Mouse (Mus musculus): ENCODE results near the gene Wdr35. TPM values are rescaled to one million over a fixed set of nuclear protein-coding genes. Genes with fewer than 3 reads are reported as not detected.

The Wdr35 gene
- polyA plus RNA-seq, 1 experiment from 2014 or later: 8.2 TPM

DNA sequence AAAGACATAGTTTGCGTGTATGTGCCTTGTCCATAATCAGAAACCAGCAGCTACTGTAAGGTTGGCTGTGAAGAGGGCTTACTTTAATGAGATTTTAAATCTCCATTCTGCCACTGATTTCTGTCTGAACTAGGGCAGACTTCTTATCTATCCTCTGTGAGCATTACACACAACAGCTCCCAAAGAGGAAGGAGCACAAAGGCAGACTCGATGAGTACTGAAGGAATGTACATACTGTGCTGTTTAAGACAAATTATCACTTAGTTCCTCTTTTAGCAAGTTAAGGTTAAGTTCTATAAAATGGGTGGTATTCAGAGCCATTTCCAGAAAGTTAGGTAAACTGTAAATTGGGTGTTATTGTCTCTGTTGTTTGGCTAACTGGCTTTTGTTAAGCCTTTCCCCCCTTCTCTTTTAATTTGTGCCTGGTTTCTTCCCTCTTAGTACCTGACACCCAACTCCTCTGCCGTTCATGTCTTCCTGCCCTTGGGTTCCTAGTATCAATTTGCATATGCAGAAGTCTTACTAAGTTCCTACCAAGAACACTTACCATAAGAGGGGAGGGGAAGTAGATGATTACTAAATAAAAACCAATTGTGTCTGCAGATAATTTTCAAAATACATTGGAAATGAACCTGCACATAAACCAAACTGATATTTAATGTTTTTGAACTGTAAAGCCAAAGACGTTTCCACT is 31.8 kb upstream of the Wdr35 start:
- H3K9me3 ChIP-seq (ENCODE audit: control insufficient read depth, low read length): no peaks in the 10 kb centered on the region
- H3K9ac ChIP-seq (ENCODE audit: low read depth, low read length): no peak overlapping the region
- no peaks in the 10 kb centered on the region for H3K4me1 ChIP-seq (ENCODE audit: control insufficient read depth, insufficient read depth, low read length)
- no peak overlapping the region for H3K27ac ChIP-seq (ENCODE audit: low read length)
- WGBS: 57% methylated on average over 4 of the region's 4 CpGs
- peaks cover 12% of the 10 kb centered on the region; the same call in 1 of the 2 replicates for H3K36me3 ChIP-seq (ENCODE audit: control insufficient read depth, insufficient read depth, low read length)
- ATAC-seq: no peak
- no peak overlapping the region for H3K4me3 ChIP-seq (ENCODE audit: low read length)
- H3K4me2 ChIP-seq (ENCODE audit: low read depth, low read length): no peak overlapping the region
- no peaks in the 10 kb centered on the region for H3K27me3 ChIP-seq (replicated peaks; ENCODE audit: control insufficient read depth, insufficient read depth, low read length)

DNA sequence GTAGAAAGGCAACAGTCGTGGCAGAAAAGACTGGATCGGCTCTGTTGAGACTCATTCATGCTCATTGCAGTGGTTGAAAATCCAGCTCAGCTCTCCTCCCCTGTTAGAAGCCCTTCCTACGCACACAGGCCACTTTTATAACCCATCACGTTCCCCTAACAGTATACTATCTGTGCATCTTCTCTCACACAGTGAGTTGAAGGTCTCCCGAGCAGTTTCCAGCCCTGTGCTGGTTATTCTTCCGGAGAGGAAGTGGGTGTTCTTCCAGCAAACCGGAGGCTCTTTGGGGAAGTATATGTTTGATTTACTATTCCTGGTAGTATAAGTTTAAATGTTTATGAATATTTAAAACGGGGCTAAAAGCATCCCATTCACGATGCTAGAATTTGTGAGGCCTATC is 26.5 kb upstream of the Wdr35 start:
- ATAC-seq: no peak
- Histone ChIP-seq H3K9ac (ENCODE audit: low read depth, low read length) (no peak overlapping the region; the same call in 1 of the 2 replicates), H3K4me2 (ENCODE audit: low read depth, low read length) (peak overlapping the region; percentile 98), H3K36me3 (ENCODE audit: control insufficient read depth, insufficient read depth, low read length) (no peaks in the 10 kb centered on the region), H3K27ac (ENCODE audit: low read length) (no peak overlapping the region), H3K27me3 (replicated peaks; ENCODE audit: control insufficient read depth, insufficient read depth, low read length) (0 out of 2 replicates have a peak, but pooled peaks cover 7% of the 10 kb centered on the region), H3K4me1 (ENCODE audit: control insufficient read depth, insufficient read depth, low read length) (peaks cover 10% of the 10 kb centered on the region; the same call in 1 of the 2 replicates), H3K4me3 (ENCODE audit: low read length) (peak overlapping the region; percentile 52; the same call in 1 of the 2 replicates), H3K9me3 (ENCODE audit: control insufficient read depth, low read length) (no peaks in the 10 kb centered on the region)
- 49% methylated on average over 9 of the region's 9 CpGs for WGBS

DNA sequence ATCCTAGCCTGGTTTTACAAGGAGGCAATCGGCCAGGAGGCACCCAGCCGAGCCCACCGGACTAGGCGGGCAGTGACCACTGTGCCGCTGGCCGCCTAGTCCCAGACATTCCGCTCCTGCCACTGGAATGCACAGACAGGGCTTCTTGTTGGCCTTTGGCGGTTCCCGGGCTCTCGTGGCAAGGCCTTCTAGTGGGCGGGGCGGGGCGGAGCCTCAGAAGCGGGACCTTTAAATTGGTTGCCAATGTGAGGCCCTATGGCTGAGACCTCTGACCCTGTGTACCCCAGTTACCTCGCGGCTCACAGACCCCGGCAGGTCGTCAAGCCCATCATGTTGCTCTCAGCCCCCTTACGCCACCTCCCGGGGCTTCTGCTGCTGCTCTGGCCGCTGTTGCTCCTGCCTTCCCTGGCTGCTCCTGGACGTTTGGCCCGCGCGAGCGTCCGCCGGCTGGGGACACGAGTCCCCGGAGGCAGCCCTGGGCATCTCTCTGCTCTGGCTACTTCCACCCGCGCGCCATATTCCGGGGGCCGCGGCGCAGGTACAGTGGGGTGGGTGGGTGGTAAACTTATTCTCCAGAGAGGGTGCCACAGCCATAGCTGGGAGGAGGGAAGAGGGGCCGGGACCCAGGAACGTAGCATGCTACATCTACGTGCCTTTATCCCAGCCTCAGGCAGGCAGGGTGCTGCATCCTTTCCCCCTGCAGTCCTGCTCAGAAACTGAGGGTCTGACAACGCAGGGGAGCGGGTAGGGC is 25.8 kb upstream of the Wdr35 start, which contains the start of gene Matn3:
Gene Matn3 (plus strand): TSS at position 216 of the 751 bp plus-strand sequence.
- Histone ChIP-seq H3K36me3 (ENCODE audit: control insufficient read depth, insufficient read depth, low read length) (no peaks in the 10 kb centered on the region), H3K27me3 (replicated peaks; ENCODE audit: control insufficient read depth, insufficient read depth, low read length) (0 out of 2 replicates have a peak, but pooled peaks cover 7% of the 10 kb centered on the region), H3K27ac (ENCODE audit: low read length) (no peak within 1 kb of the TSS), H3K9me3 (ENCODE audit: control insufficient read depth, low read length) (no peaks in the 10 kb centered on the region), H3K9ac (ENCODE audit: low read depth, low read length) (peak within 1 kb of the TSS; percentile 62), H3K4me1 (ENCODE audit: control insufficient read depth, insufficient read depth, low read length) (peaks cover 10% of the 10 kb centered on the region; the same call in 1 of the 2 replicates), H3K4me3 (ENCODE audit: low read length) (peak within 1 kb of the TSS; percentile 52), H3K4me2 (ENCODE audit: low read depth, low read length) (peak within 1 kb of the TSS; percentile 98)
- WGBS: 1% methylated on average over 42 of the region's 42 CpGs
- peak; percentile 78 for ATAC-seq

DNA sequence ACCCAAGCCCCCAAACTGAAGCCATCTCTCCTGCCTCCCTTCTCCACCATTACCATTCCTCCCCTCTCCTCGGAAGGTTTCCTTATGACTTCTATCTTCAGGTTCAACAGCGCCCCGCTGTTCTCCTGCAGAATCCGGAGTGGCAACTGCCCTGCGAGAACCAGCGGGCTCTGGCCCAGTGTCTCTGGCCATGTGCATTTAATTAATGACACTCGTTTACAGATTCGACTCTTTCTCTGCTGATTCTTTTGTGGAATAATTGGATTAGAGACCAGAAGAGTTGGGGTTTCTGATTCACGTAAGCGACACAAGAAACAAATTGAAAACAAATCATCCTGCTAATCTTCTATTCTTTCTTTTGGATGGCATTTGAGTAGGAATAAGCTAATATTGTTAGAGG is 20.6 kb upstream of the Wdr35 start:
- H3K9me3 ChIP-seq (ENCODE audit: control insufficient read depth, low read length): no peaks in the 10 kb centered on the region
- 78% methylated on average over 10 of the region's 10 CpGs for WGBS
- ATAC-seq: no peak

DNA sequence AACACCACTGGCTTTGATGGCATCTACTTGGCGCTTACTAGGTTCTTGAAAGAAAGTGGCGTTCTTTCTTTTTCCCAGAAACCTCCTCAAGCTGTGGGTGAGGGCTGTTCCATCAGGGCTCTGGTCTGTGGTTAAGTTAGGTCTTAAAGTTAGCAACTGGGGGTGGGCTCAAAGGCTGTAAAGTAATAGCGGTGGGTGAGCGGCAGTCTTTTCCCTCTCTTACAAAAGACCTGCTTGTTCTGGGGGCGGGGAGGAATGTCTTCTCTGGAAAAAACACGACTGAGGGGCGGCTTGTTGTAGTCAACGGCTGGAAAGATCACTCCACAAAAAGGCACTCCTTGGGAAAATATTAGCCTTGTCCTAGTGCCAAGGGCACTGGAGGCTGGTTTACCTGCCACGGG is 19.5 kb upstream of the Wdr35 start:
- Histone ChIP-seq H3K9me3 (ENCODE audit: control insufficient read depth, low read length) (no peaks in the 10 kb centered on the region), H3K27me3 (replicated peaks; ENCODE audit: control insufficient read depth, insufficient read depth, low read length) (no peaks in the 10 kb centered on the region), H3K4me3 (ENCODE audit: low read length) (no peak overlapping the region), H3K27ac (ENCODE audit: low read length) (no peak overlapping the region), H3K4me2 (ENCODE audit: low read depth, low read length) (no peak overlapping the region), H3K36me3 (ENCODE audit: control insufficient read depth, insufficient read depth, low read length) (no peaks in the 10 kb centered on the region), H3K9ac (ENCODE audit: low read depth, low read length) (no peak overlapping the region), H3K4me1 (ENCODE audit: control insufficient read depth, insufficient read depth, low read length) (no peaks in the 10 kb centered on the region)
- WGBS: 58% methylated on average over 9 of the region's 9 CpGs
- no peak for ATAC-seq

More for the DNA sequence above, 20.6 kb upstream of the Wdr35 start:
- H3K27ac ChIP-seq (ENCODE audit: low read length): no peak overlapping the region
- peaks cover 2% of the 10 kb centered on the region; the same call in 1 of the 2 replicates for H3K4me1 ChIP-seq (ENCODE audit: control insufficient read depth, insufficient read depth, low read length)
- no peak overlapping the region for H3K4me3 ChIP-seq (ENCODE audit: low read length)
- H3K36me3 ChIP-seq (ENCODE audit: control insufficient read depth, insufficient read depth, low read length): no peaks in the 10 kb centered on the region
- H3K9ac ChIP-seq (ENCODE audit: low read depth, low read length): no peak overlapping the region
- no peak overlapping the region for H3K4me2 ChIP-seq (ENCODE audit: low read depth, low read length)
- H3K27me3 ChIP-seq (replicated peaks; ENCODE audit: control insufficient read depth, insufficient read depth, low read length): 0 out of 2 replicates have a peak, but pooled peaks cover 5% of the 10 kb centered on the region

DNA sequence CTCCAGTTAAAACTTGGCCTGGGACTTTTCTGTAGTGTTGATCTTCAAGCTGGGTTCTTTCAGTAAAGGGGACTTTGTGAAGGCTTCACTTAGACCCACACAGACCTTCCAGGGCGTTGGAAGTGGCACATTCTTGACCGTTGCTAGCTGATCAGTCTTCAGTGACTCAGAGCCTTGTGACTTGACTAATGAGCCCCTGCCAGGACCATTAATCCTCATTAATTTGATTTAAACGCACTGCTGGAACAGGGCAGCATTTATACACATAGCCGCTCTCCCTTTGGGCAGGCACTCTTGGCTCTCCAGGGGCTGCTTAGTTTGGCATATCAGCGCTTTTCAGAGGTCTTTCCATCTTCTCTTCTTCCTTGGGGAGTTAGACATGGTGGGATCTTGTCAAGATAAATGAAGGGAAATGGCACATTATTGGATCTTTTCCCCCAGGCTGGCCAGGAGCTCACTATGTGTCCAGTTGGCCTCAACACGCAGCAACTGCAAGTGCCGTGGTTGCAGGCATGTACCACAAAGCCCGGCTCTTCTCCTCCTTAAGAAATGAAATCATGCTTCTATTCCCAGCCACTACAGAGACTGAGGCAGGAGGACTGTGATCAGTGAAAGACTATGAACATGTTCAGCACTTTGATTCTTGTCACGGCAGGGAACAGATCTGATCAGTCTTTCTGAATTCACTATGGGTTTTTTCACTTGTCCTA is 11.9 kb upstream of the Wdr35 start:
- no peaks in the 10 kb centered on the region for H3K9me3 ChIP-seq (ENCODE audit: control insufficient read depth, low read length)
- WGBS: 66% methylated on average over 9 of the region's 9 CpGs
- no peak for ATAC-seq

DNA sequence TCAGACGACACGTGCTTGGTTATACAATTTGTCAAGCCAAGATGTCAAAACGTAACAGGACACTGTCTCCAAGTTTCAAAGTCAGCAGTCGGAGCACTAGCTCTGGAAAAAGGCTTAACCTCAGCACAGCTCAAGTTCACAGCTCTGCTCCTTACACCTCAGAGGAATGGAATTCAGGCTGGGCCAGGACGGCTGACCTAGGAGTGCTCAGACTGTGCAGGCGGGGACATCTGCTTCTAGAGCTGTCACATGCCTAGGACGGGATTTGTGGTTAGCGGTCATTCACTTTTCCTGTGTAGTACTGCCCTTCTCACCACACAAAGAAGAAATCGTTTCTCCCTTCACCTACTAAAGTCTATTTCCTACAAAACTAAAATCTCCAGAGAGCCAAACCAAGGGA is 3.9 kb upstream of the Wdr35 start:
- Histone ChIP-seq H3K4me1 (ENCODE audit: control insufficient read depth, insufficient read depth, low read length) (0 out of 2 replicates have a peak, but pooled peaks cover 9% of the 10 kb centered on the region), H3K4me2 (ENCODE audit: low read depth, low read length) (no peak overlapping the region), H3K27ac (ENCODE audit: low read length) (no peak overlapping the region), H3K9ac (ENCODE audit: low read depth, low read length) (no peak overlapping the region), H3K9me3 (ENCODE audit: control insufficient read depth, low read length) (no peaks in the 10 kb centered on the region), H3K27me3 (replicated peaks; ENCODE audit: control insufficient read depth, insufficient read depth, low read length) (no peaks in the 10 kb centered on the region), H3K4me3 (ENCODE audit: low read length) (no peak overlapping the region), H3K36me3 (ENCODE audit: control insufficient read depth, insufficient read depth, low read length) (no peaks in the 10 kb centered on the region)
- ATAC-seq: peak; percentile 68
- WGBS: 19% methylated on average over 9 of the region's 9 CpGs

More for the DNA sequence above, 11.9 kb upstream of the Wdr35 start:
- H3K4me3 ChIP-seq (ENCODE audit: low read length): no peak overlapping the region
- H3K4me2 ChIP-seq (ENCODE audit: low read depth, low read length): no peak overlapping the region
- H3K9ac ChIP-seq (ENCODE audit: low read depth, low read length): no peak overlapping the region
- no peaks in the 10 kb centered on the region for H3K4me1 ChIP-seq (ENCODE audit: control insufficient read depth, insufficient read depth, low read length)
- no peaks in the 10 kb centered on the region for H3K36me3 ChIP-seq (ENCODE audit: control insufficient read depth, insufficient read depth, low read length)
- no peak overlapping the region for H3K27ac ChIP-seq (ENCODE audit: low read length)
- H3K27me3 ChIP-seq (replicated peaks; ENCODE audit: control insufficient read depth, insufficient read depth, low read length): no peaks in the 10 kb centered on the region

DNA sequence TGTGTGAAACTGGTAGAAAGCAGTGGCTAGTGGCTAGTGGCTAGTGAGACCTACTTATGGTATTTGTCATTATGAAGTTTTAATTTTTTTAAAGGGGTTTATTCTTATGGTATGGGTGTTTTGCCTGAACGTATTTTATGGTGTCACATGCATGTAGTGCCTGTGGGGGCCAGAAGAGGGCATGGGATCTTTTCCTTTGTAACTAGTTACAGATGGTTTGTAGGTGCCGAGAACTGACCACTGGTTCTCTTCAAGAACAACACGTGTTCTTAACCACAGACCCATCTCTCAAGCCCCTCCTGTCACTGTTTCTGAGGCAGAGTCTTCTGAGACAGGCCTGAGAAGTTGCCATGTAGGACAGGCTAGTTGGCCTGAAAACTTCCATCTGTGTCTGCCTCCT is 1.4 kb downstream of the Wdr35 start:
- WGBS: 89% methylated on average over 3 of the region's 3 CpGs
- H3K4me3 ChIP-seq (ENCODE audit: low read length): no peak overlapping the region
- H3K4me1 ChIP-seq (ENCODE audit: control insufficient read depth, insufficient read depth, low read length): 0 out of 2 replicates have a peak, but pooled peaks cover 9% of the 10 kb centered on the region
- H3K36me3 ChIP-seq (ENCODE audit: control insufficient read depth, insufficient read depth, low read length): no peaks in the 10 kb centered on the region
- H3K27me3 ChIP-seq (replicated peaks; ENCODE audit: control insufficient read depth, insufficient read depth, low read length): no peaks in the 10 kb centered on the region
- H3K4me2 ChIP-seq (ENCODE audit: low read depth, low read length): no peak overlapping the region
- peaks cover 3% of the 10 kb centered on the region; the same call in 1 of the 2 replicates for H3K9me3 ChIP-seq (ENCODE audit: control insufficient read depth, low read length)
- no peak for ATAC-seq
- no peak overlapping the region for H3K27ac ChIP-seq (ENCODE audit: low read length)
- H3K9ac ChIP-seq (ENCODE audit: low read depth, low read length): no peak overlapping the region

DNA sequence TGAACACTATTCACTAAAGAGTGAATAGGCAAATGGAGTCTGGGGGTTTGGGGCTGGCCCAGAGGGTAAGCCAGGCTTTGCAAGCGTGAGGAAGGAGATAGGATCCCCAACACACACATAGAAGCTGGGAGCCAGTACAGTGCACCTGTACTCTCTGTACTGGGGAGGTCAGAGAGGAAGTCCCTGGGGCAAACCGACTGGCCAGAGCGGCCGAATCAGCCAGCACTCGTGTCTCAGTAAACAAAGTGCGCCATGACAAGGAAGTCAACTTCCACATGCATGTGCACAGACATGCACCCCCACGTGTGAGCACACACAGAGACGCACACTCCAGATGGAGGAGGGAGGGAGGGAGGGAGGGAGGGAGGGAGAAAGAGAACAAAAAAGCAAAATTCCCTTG is 19.5 kb downstream of the Wdr35 start:
- Histone ChIP-seq H3K27ac (ENCODE audit: low read length) (no peak overlapping the region), H3K9me3 (ENCODE audit: control insufficient read depth, low read length) (no peaks in the 10 kb centered on the region), H3K9ac (ENCODE audit: low read depth, low read length) (no peak overlapping the region), H3K4me1 (ENCODE audit: control insufficient read depth, insufficient read depth, low read length) (no peaks in the 10 kb centered on the region), H3K4me2 (ENCODE audit: low read depth, low read length) (no peak overlapping the region), H3K36me3 (ENCODE audit: control insufficient read depth, insufficient read depth, low read length) (no peaks in the 10 kb centered on the region), H3K4me3 (ENCODE audit: low read length) (no peak overlapping the region), H3K27me3 (replicated peaks; ENCODE audit: control insufficient read depth, insufficient read depth, low read length) (no peaks in the 10 kb centered on the region)
- ATAC-seq: no peak
- WGBS: 76% methylated on average over 8 of the region's 8 CpGs
